Mouse (Mus musculus) testis, adult 2 months (tissue): ENCODE data around the gene Stat5b.

ENCODE experiments used
- CTCF ChIP-seq: fragments of 200-500 bp; IDR thresholded peaks from 2 replicates; pipeline ENCODE4 v1.5.1; 2012; ENCODE audit warnings: low read depth, mild to moderate bottlenecking, inconsistent platforms, low read length, moderate library complexity; ENCODE audit not compliant: control insufficient read depth, insufficient read depth, insufficient replicate concordance
- POLR2A ChIP-seq: fragments of 200-500 bp; IDR thresholded peaks from 2 replicates; pipeline ENCODE4 v1.6.1; 2012; ENCODE audit warnings: low read depth, mild to moderate bottlenecking, inconsistent platforms, low read length, moderate library complexity; ENCODE audit not compliant: control insufficient read depth

- no peak for TF ChIP-seq POLR2A
- TF ChIP-seq CTCF, result no peak
Observed at GRCm38 (mm10) chr11:100754693-100755057, 95.8 kb downstream of the Stat5b start.
